Mouse (Mus musculus) kidney, adult 2 months (tissue): ENCODE data around the gene Lyve1. TPM values are rescaled to one million over a fixed set of nuclear protein-coding genes. Genes with fewer than 3 reads are reported as not detected.
"Not testable (repeated sequence)": the region's sequence is repeated elsewhere in the genome, so short reads cannot be mapped to it uniquely, and the experiment has no call there.

Source experiments
- DNase-seq: peaks from one replicate; pipeline ENCODE4 v3.0.0; 2021
- H3K27ac ChIP-seq: fragments of 200-500 bp; 2 replicates; pipeline ENCODE4 v1.5.1; 2012; ENCODE audit warnings: low read depth, low read length, control low read depth, inconsistent platforms; ENCODE audit not compliant: insufficient read depth
- H3K27me3 ChIP-seq: fragments of 200-500 bp; replicated peaks from 2 replicates; pipeline ENCODE4 v1.6.1; 2012; ENCODE audit warnings: mild to moderate bottlenecking, moderate library complexity, low read length, inconsistent platforms; ENCODE audit not compliant: control insufficient read depth, insufficient read depth
- H3K36me3 ChIP-seq: fragments of 200-500 bp; 2 replicates; pipeline ENCODE4 v1.6.1; 2012; ENCODE audit warnings: mild to moderate bottlenecking, moderate library complexity, low read length, inconsistent platforms; ENCODE audit not compliant: control insufficient read depth, insufficient read depth
- H3K4me1 ChIP-seq: fragments of 200-500 bp; 2 replicates; pipeline ENCODE4 v1.6.1; 2011; ENCODE audit warnings: low read length; ENCODE audit not compliant: control insufficient read depth, insufficient read depth
- H3K4me3 ChIP-seq: fragments of 200-500 bp; 2 replicates; pipeline ENCODE4 v1.5.1; 2011; ENCODE audit warnings: mild to moderate bottlenecking, low read depth, low read length, control low read depth; ENCODE audit not compliant: insufficient read depth
- CTCF ChIP-seq: fragments of 200-500 bp; conservative IDR thresholded peaks from 2 replicates; pipeline ENCODE4 v1.5.1; 2011; ENCODE audit warnings: low read depth, mild to moderate bottlenecking, control low read depth, low read length, moderate library complexity, mixed read lengths; ENCODE audit not compliant: insufficient read depth, insufficient read length
- POLR2A ChIP-seq: fragments of 200-500 bp; IDR thresholded peaks from one replicate; pipeline ENCODE4 v1.6.1; 2011; ENCODE audit warnings: low read depth, low read length, control low read depth
- WGBS: fragments of 180-500 bp; shearing (Covaris S2); methylation state at CpG from one replicate; pipeline ENCODE4 v1.1.7; 2018; 5-methylcytosine and 5-hydroxymethylcytosine counted together
- polyA plus RNA-seq: library from polyadenylated mRNA; depleted of rRNA; stranded (reverse); fragments of >200 nt; gene quantifications from 2 replicates; pipeline ENCODE4 v1.2.3, GENCODE M21; 2012; rRNA removed

Lyve1 gene
- 2.0 and 6.6 TPM in 2 replicates for polyA plus RNA-seq

DNA sequence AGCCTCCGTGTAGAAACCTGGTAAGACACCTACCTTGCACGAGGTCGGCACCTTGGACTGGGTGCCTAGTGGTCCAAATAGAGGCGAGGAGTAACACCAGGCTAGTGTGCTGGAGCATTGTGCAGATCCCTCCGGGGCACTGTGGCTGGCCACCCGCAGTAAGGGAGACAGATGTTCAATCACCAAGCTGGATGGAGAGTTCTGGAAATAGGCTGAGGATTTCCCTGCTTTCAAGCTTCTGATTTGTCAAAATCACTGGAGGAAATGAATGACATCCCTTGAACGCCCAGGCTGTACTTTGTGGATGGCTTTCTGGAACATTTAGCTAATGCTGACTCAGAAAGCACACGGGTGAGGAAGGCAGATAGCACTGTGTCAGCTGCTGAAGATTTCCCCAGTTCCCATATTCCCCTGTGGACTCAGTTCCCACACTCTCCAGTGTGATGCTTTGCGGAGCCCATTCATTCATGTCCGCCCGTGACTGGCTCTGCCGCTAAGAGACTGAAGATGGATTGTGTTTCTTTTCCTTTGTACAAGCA lies at the start of gene Lyve1:
Lyve1 (minus strand) TSS at position 489 of the 539 bp plus-strand sequence.
- no peaks in the 10 kb centered on the region for H3K27me3 ChIP-seq
- WGBS = 63% methylated on average over 12 of the region's 12 CpGs
- no peak for DNase-seq
- TF ChIP-seq POLR2A (no peak), CTCF (no peak)
- H3K36me3 ChIP-seq = no peaks in the 10 kb centered on the region
- H3K4me3 ChIP-seq = no peak within 1 kb of the TSS
- no peaks in the 10 kb centered on the region for H3K4me1 ChIP-seq
- no peak within 1 kb of the TSS for H3K27ac ChIP-seq

DNA sequence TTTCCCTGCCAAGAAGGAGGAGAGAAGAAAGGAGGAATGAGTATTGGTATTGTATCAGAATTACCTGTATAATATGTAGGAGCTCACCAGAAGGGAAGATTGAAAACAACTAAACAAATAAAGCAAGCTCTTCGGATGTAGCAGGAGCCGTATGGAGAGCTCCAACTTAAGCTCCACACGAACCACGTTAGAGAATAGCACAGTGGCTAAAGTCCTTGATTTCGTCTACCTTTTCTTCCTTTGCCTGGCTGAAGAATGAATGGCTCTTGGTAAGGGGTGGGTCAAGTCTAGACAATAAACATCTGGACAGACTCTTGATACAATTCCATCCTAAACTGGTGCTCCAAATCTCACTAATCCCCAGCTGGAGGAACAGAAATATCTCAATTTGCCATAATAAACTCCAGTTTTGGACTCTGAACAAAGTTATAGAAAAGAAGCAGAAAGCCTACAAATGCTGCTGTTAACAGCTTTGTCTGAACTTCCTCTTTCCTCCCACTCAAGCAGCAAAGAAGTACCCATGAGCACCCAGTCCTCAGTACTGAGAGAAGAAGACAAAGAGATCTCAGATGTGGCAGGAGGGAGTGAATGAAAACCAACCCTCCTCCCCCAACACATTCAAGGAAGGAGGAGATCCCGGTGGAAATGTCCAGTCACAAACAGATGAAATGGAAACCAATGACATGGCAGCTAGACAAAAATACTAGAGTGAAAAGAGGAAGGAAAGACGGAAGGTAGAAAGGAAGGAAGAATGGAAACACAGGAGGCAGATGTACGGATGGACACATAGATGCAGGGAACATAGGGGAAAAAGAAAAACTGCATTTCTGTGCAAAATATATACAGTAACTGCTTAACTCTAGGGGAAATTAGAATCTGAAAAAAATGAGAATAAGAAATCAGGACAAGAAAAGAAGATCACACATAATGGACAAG lies 45.4 kb upstream of the Lyve1 start:
- no peak for DNase-seq
- 74% methylated on average over 8 of the region's 8 CpGs for WGBS
- no peaks in the 10 kb centered on the region for H3K36me3 ChIP-seq
- H3K27ac ChIP-seq = no peak overlapping the region
- no peak for TF ChIP-seq POLR2A
- TF ChIP-seq CTCF = no peak
- H3K27me3 ChIP-seq = no peaks in the 10 kb centered on the region
- H3K4me3 ChIP-seq = no peak overlapping the region
- no peaks in the 10 kb centered on the region for H3K4me1 ChIP-seq

GRCm38 (mm10) chr7:110906566-110906965 lies 43.5 kb upstream of the Lyve1 start:
- TF ChIP-seq POLR2A (no peak), CTCF (no peak)
- 85% methylated on average over 2 of the region's 2 CpGs for WGBS
- Histone ChIP-seq H3K27ac (no peak overlapping the region), H3K4me1 (no peaks in the 10 kb centered on the region), H3K27me3 (no peaks in the 10 kb centered on the region), H3K36me3 (no peaks in the 10 kb centered on the region), H3K4me3 (no peak overlapping the region)
- DNase-seq = no peak

GRCm38 (mm10) chr7:110903226-110903625 lies 40.2 kb upstream of the Lyve1 start:
- no peak for TF ChIP-seq CTCF
- no peak for TF ChIP-seq POLR2A
- no peaks in the 10 kb centered on the region for H3K4me1 ChIP-seq
- H3K36me3 ChIP-seq = no peaks in the 10 kb centered on the region
- no peaks in the 10 kb centered on the region for H3K27me3 ChIP-seq
- 69% methylated on average over 7 of the region's 7 CpGs for WGBS
- H3K27ac ChIP-seq = no peak overlapping the region
- H3K4me3 ChIP-seq = no peak overlapping the region
- no peak for DNase-seq

DNA sequence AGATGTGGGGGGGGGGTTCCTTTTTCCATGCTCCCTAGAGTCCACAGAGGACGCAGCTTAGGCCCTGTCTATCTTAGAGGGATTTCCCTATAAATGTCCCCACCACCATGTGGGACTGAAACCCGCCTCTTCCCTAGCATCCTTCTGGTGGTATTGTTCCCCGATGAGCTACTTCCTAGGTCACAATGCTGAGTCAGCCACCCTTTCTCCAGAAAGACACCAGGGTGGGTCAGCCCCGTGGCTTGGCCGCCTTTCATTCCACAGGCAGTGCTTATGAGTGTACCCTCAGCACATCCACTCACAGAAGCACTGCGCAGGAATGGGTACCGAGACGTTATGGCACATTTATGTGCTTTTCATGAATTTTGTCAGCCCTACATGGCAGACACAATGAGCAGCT lies 34.2 kb upstream of the Lyve1 start:
- Histone ChIP-seq H3K27ac (no peak overlapping the region), H3K4me1 (peaks cover 4% of the 10 kb centered on the region; the same call in 1 of the 2 replicates), H3K4me3 (no peak overlapping the region), H3K27me3 (no peaks in the 10 kb centered on the region), H3K36me3 (no peaks in the 10 kb centered on the region)
- no peak for TF ChIP-seq POLR2A
- TF ChIP-seq CTCF = no peak
- WGBS = 89% methylated on average over 8 of the region's 8 CpGs
- no peak for DNase-seq

DNA sequence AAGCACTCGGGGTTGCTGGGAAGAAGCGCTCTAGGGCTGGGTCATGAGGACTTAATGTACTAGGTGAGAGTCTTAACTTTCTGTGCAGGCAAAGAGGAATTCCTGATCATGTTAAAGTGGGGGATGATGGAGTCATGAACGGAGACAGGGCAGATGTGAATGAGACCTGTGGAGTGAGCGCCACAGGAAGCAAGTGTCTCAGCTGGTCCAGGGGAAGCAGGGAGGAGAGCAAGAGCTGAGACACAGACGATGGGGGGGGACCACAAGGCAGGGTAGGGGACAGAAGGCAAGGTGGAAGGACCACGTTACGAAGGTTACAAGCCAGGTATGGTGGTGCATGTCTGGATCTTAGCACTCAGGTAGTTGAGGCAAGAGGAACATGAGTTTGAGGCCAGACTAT lies 33.4 kb upstream of the Lyve1 start:
- Histone ChIP-seq H3K27ac (no peak overlapping the region), H3K36me3 (no peaks in the 10 kb centered on the region), H3K4me1 (peaks cover 5% of the 10 kb centered on the region; the same call in 1 of the 2 replicates), H3K27me3 (no peaks in the 10 kb centered on the region), H3K4me3 (no peak overlapping the region)
- TF ChIP-seq POLR2A (no peak), CTCF (no peak)
- DNase-seq = no peak
- 94% methylated on average over 7 of the region's 7 CpGs for WGBS

GRCm38 (mm10) chr7:110895772-110896171 lies 32.7 kb upstream of the Lyve1 start:
- 81% methylated on average over 10 of the region's 10 CpGs for WGBS
- H3K4me1 ChIP-seq, H3K27me3 ChIP-seq, H3K4me3 ChIP-seq, H3K27ac ChIP-seq, H3K36me3 ChIP-seq, DNase-seq: not testable (repeated sequence)
